Mouse (Mus musculus) liver, postnatal 0 days (tissue): ENCODE results near the gene Gm20388.
A peak's percentile ranks its signal among the peaks of the same experiment; 100 is the strongest.

Experiments used
- CTCF ChIP-seq: sonication (generic); IDR thresholded peaks from 2 replicates; pipeline ENCODE4 v1.5.1; 2016; ENCODE audit warnings: antibody characterized with exemption, low read depth
- EP300 ChIP-seq: IDR thresholded peaks from 2 replicates; pipeline ENCODE4 v1.6.1; 2016; ENCODE audit warnings: antibody characterized with exemption, low read depth, mild to moderate bottlenecking

DNA sequence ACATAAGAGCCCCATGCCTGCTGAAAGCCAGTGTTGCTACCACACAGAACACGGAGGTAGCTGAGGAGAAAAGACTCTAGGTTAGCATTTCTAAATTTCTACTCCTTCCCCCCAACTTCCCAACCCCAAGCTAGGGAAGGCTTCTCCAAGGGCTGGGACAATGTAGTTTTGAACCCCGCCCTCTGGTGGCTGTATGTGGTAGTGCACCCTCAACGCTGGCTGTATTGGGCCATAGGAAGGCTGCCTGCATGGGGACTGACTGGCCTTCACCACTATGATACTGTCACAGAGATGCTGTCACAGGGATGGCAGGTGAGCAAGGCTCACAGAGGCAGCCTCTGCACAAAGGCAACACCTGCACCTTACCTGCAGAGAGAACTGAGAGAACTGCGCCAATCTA lies 161.0 kb downstream of the Gm20388 start:
- peak; percentile 98 for TF ChIP-seq CTCF
- no peak for TF ChIP-seq EP300
